Mouse (Mus musculus) embryonic fibroblast, embryonic 13.5 days (primary cell): ENCODE measurements at regions not wholly inside any gene's neighbourhood (a gene's known extent, or its start where the extent isn't known, plus 50 kb on each side); places are given as distances from the start of the nearest gene placed in this dataset.

Experiments used
- CTCF ChIP-seq: IDR thresholded peaks from 2 replicates; pipeline ENCODE4 v1.5.1; 2011; ENCODE audit warnings: mild to moderate bottlenecking, control low read depth, low read length, moderate library complexity, borderline replicate concordance; ENCODE audit not compliant: insufficient read depth
- POLR2A ChIP-seq: IDR thresholded peaks from 2 replicates; pipeline ENCODE4 v1.6.1; 2011; ENCODE audit warnings: low read depth, mild to moderate bottlenecking, control low read depth, low read length, moderate library complexity

- TF ChIP-seq POLR2A (no peak), CTCF (no peak)
Observed at GRCm38 (mm10) chr5:119487184-119487583, 183.3 kb upstream of the Tbx3 start.
